Mouse (Mus musculus) CH12.LX (cell line): ENCODE measurements around the gene Tmem150c. TPM values are rescaled to one million over a fixed set of nuclear protein-coding genes. Genes with fewer than 3 reads are reported as not detected.

Experiments used
- DNase-seq: peaks from one replicate; pipeline ENCODE4 v3.0.0-alpha.2; 2013; ENCODE audit errors: extremely low read depth
- H3K27ac ChIP-seq: 2 replicates; pipeline ENCODE4 v1.5.1; 2012; ENCODE audit warnings: low read depth, mild to moderate bottlenecking, control low read depth, moderate library complexity; ENCODE audit not compliant: insufficient read depth
- H3K27me3 ChIP-seq: replicated peaks from 2 replicates; pipeline ENCODE3; 2012; ENCODE audit warnings: inconsistent platforms
- H3K36me3 ChIP-seq, 2 experiments: replicated peaks in 1 of 2; 2 replicates each; pipeline versions ENCODE3 to v1.6.1; 2012; ENCODE audit warnings: inconsistent platforms in 1 of 2, low read length in 1 of 2, mild to moderate bottlenecking in 1 of 2, mixed read lengths in 1 of 2, moderate library complexity in 1 of 2; ENCODE audit not compliant: control insufficient read depth in 1 of 2, insufficient read depth in 1 of 2
- H3K4me1 ChIP-seq, 2 experiments: 2 replicates each; pipeline ENCODE4 v1.6.1; 2012; ENCODE audit warnings: inconsistent platforms in 1 of 2, moderate library complexity in 1 of 2; ENCODE audit not compliant: insufficient read depth in 2 of 2, control insufficient read depth in 1 of 2
- H3K4me2 ChIP-seq: 2 replicates; pipeline ENCODE4 v1.6.1; 2012; ENCODE audit warnings: low read depth, mild to moderate bottlenecking, control low read depth; ENCODE audit not compliant: poor library complexity, insufficient read depth, severe bottlenecking
- H3K4me3 ChIP-seq, 3 experiments: fragments of 150-350 bp in 1 of 3; sonication (generic) in 1 of 3; replicated peaks in 1 of 3; 2 replicates each; pipeline versions ENCODE3 to v1.5.1; 2011 to 2012; ENCODE audit warnings: low read depth in 2 of 3, low read length in 2 of 3, mild to moderate bottlenecking in 2 of 3, moderate library complexity in 2 of 3, control low read depth in 1 of 3, improper control_type of control experiment in 1 of 3, inconsistent platforms in 1 of 3, mixed read lengths in 1 of 3; ENCODE audit not compliant: poor library complexity in 1 of 3
- H3K79me2 ChIP-seq: replicated peaks from 2 replicates; pipeline ENCODE4 v1.6.1; 2012; ENCODE audit warnings: mild to moderate bottlenecking, moderate library complexity; ENCODE audit not compliant: control insufficient read depth, poor library complexity, insufficient read depth, severe bottlenecking; ENCODE audit errors: extremely low read depth
- H3K9ac ChIP-seq: 2 replicates; pipeline ENCODE4 v1.6.1; 2012; ENCODE audit warnings: low read depth, mild to moderate bottlenecking, control low read depth, moderate library complexity; ENCODE audit not compliant: insufficient read depth
- H3K9me3 ChIP-seq: replicated peaks from 2 replicates; pipeline ENCODE3; 2012; ENCODE audit warnings: low read length, inconsistent platforms, mixed read lengths
- BHLHE40 ChIP-seq: IDR thresholded peaks from 2 replicates; pipeline ENCODE4 v1.6.1; 2011; ENCODE audit warnings: mild to moderate bottlenecking, low read depth, low read length, improper control_type of control experiment
- CTCF ChIP-seq, 2 experiments: IDR thresholded peaks in 1 of 2; conservative IDR thresholded peaks in 1 of 2; 2 replicates each; pipeline ENCODE4 v1.5.1; 2011 to 2012; ENCODE audit warnings: low read depth in 2 of 2, low read length in 2 of 2, improper control_type of control experiment in 1 of 2, inconsistent platforms in 1 of 2, mild to moderate bottlenecking in 1 of 2, moderate library complexity in 1 of 2
- E2F4 ChIP-seq: IDR thresholded peaks from 2 replicates; pipeline ENCODE4 v1.6.1; 2011; ENCODE audit warnings: low read depth, low read length, improper control_type of control experiment; ENCODE audit not compliant: insufficient replicate concordance
- EP300 ChIP-seq: IDR thresholded peaks from 2 replicates; pipeline ENCODE4 v1.6.1; 2011; ENCODE audit warnings: low read length, improper control_type of control experiment
- ETS1 ChIP-seq: conservative IDR thresholded peaks from 2 replicates; pipeline ENCODE4 v1.6.1; 2012; ENCODE audit warnings: low read depth, mild to moderate bottlenecking, inconsistent platforms, low read length, improper control_type of control experiment, moderate library complexity
- HCFC1 ChIP-seq: IDR thresholded peaks from 2 replicates; pipeline ENCODE4 v1.6.1; 2012; ENCODE audit warnings: low read depth, mild to moderate bottlenecking, inconsistent platforms, low read length, improper control_type of control experiment
- IRF4 ChIP-seq: IDR thresholded peaks from 2 replicates; pipeline ENCODE4 v1.6.1; 2014; ENCODE audit warnings: low read depth, mild to moderate bottlenecking, inconsistent platforms, low read length, improper control_type of control experiment
- JUN ChIP-seq: IDR thresholded peaks from 2 replicates; pipeline ENCODE4 v1.6.1; 2011; ENCODE audit warnings: low read depth, mild to moderate bottlenecking, low read length, improper control_type of control experiment, moderate library complexity; ENCODE audit not compliant: insufficient read depth
- JUND ChIP-seq: conservative IDR thresholded peaks from 2 replicates; pipeline ENCODE4 v1.6.1; 2011; ENCODE audit warnings: low read depth, low read length, improper control_type of control experiment
- KAT2A ChIP-seq: IDR thresholded peaks from 2 replicates; pipeline ENCODE4 v1.6.1; 2012; ENCODE audit warnings: low read length, improper control_type of control experiment, inconsistent platforms; ENCODE audit not compliant: insufficient replicate concordance
- MAFK ChIP-seq: IDR thresholded peaks from 2 replicates; pipeline ENCODE4 v1.6.1; 2011; ENCODE audit warnings: low read length, improper control_type of control experiment; ENCODE audit not compliant: insufficient replicate concordance
- MXI1 ChIP-seq: IDR thresholded peaks from 2 replicates; pipeline ENCODE4 v1.6.1; 2011; ENCODE audit warnings: mild to moderate bottlenecking, low read depth, low read length, improper control_type of control experiment
- MYC ChIP-seq: IDR thresholded peaks from 2 replicates; pipeline ENCODE4 v1.6.1; 2011; ENCODE audit warnings: low read depth, mild to moderate bottlenecking, improper control_type of control experiment, low read length
- NRF1 ChIP-seq: IDR thresholded peaks from 2 replicates; pipeline ENCODE4 v1.6.1; 2014; ENCODE audit warnings: low read depth, mild to moderate bottlenecking, inconsistent platforms, low read length, improper control_type of control experiment, moderate library complexity
- PAX5 ChIP-seq: IDR thresholded peaks from 2 replicates; pipeline ENCODE4 v1.6.1; 2012; ENCODE audit warnings: low read length, inconsistent platforms, mixed read lengths
- POLR2A ChIP-seq: IDR thresholded peaks from 2 replicates; pipeline ENCODE4 v1.6.1; 2011; ENCODE audit warnings: low read depth, mild to moderate bottlenecking, improper control_type of control experiment, low read length
- RAD21 ChIP-seq: IDR thresholded peaks from 2 replicates; pipeline ENCODE4 v1.6.1; 2011; ENCODE audit warnings: low read depth, mild to moderate bottlenecking, low read length, improper control_type of control experiment, moderate library complexity
- RCOR1 ChIP-seq: conservative IDR thresholded peaks from 2 replicates; pipeline ENCODE4 v1.6.1; 2012; ENCODE audit warnings: low read depth, mild to moderate bottlenecking, inconsistent platforms, low read length, improper control_type of control experiment
- SIN3A ChIP-seq: IDR thresholded peaks from 2 replicates; pipeline ENCODE4 v1.6.1; 2012; ENCODE audit warnings: low read length, improper control_type of control experiment, inconsistent platforms
- TBP ChIP-seq: conservative IDR thresholded peaks from 2 replicates; pipeline ENCODE4 v1.6.1; 2011; ENCODE audit warnings: low read depth, low read length, improper control_type of control experiment
- TCF12 ChIP-seq: IDR thresholded peaks from 2 replicates; pipeline ENCODE4 v1.6.1; 2014; ENCODE audit warnings: low read depth, mild to moderate bottlenecking, inconsistent platforms, low read length, improper control_type of control experiment
- UBTF ChIP-seq: IDR thresholded peaks from 2 replicates; pipeline ENCODE4 v1.6.1; 2012; ENCODE audit warnings: low read depth, mild to moderate bottlenecking, inconsistent platforms, low read length, improper control_type of control experiment, moderate library complexity
- USF1 ChIP-seq: IDR thresholded peaks from 2 replicates; pipeline ENCODE4 v1.6.1; 2014; ENCODE audit warnings: low read depth, mild to moderate bottlenecking, inconsistent platforms, low read length, improper control_type of control experiment
- USF2 ChIP-seq: conservative IDR thresholded peaks from 2 replicates; pipeline ENCODE4 v1.6.1; 2011; ENCODE audit warnings: low read depth, low read length, improper control_type of control experiment
- ZC3H11A ChIP-seq: IDR thresholded peaks from 2 replicates; pipeline ENCODE4 v1.6.1; 2012; ENCODE audit warnings: low read depth, mild to moderate bottlenecking, inconsistent platforms, low read length, improper control_type of control experiment
- ZNF384 ChIP-seq: IDR thresholded peaks from 2 replicates; pipeline ENCODE4 v1.6.1; 2012; ENCODE audit warnings: low read depth, low read length, improper control_type of control experiment, inconsistent platforms
- dilution Hi-C: fragments of 300-500 bp; cut with MboI; formaldehyde crosslinking; loops from 2 replicates; pipeline ENCODE4 v1.14.3; 2020; ENCODE audit warnings: low sequenced_read_pairs; ENCODE audit not compliant: extremely low pct_unique_long_range_greater_than_20kb, extremely low pct_ligation_motif_present
- in situ Hi-C: fragments of 300-500 bp; cut with MboI; formaldehyde crosslinking; loops from 3 replicates; pipeline ENCODE4 v1.14.3; 2019; ENCODE audit warnings: low sequenced_read_pairs, low pct_ligation_motif_present, low pct_unique_long_range_greater_than_20kb, mixed read lengths
- polyA plus RNA-seq: library from polyadenylated mRNA; unstranded; fragments of >175 nt; gene quantifications from 2 replicates; pipeline ENCODE4 v1.2.1, GENCODE M21; 2012; ENCODE audit warnings: low read depth; ENCODE audit not compliant: insufficient read length
- total RNA-seq, 2 experiments: library from RNA; depleted of rRNA; stranded (reverse); fragments of 300-350 nt in 1 of 2; fragments of >200 nt in 1 of 2; gene quantifications; 2 replicates each; pipeline ENCODE4 v1.2.3; 2012 to 2014

Tmem150c gene
- total and polyA plus RNA-seq, 3 experiments: not detected

GRCm38 (mm10) chr5:100109543-100110282, 49.9 kb downstream of the Tmem150c start:
- in situ Hi-C loops (no loop called here), dilution Hi-C loops (no loop called here)
- no peaks in the 10 kb centered on the region for H3K79me2 ChIP-seq
- no peak for TF ChIP-seq MXI1
- no peak for TF ChIP-seq E2F4
- no peak for TF ChIP-seq USF2
- TF ChIP-seq TCF12: no peak
- TF ChIP-seq PAX5: no peak
- TF ChIP-seq ZNF384: no peak
- no peak for TF ChIP-seq IRF4
- TF ChIP-seq TBP: no peak
- no peak for TF ChIP-seq JUND
- TF ChIP-seq KAT2A: no peak
- no peak for TF ChIP-seq NRF1
- TF ChIP-seq USF1: no peak
- no peak for TF ChIP-seq POLR2A
- no peak for TF ChIP-seq RCOR1
- no peak for TF ChIP-seq JUN
- TF ChIP-seq EP300: no peak
- TF ChIP-seq RAD21: no peak
- no peak overlapping the region for H3K4me3 ChIP-seq
- no peak for DNase-seq
- no peaks in the 10 kb centered on the region for H3K36me3 ChIP-seq
- no peak overlapping the region for H3K4me2 ChIP-seq
- H3K9ac ChIP-seq: no peak overlapping the region
- H3K4me1 ChIP-seq: peaks cover 4 to 5% of the 10 kb centered on the region in 2 experiments
- no peaks in the 10 kb centered on the region for H3K27me3 ChIP-seq
- no peaks in the 10 kb centered on the region for H3K9me3 ChIP-seq
- no peak overlapping the region for H3K27ac ChIP-seq

GRCm38 (mm10) chr5:100108866-100109265, 50.7 kb downstream of the Tmem150c start:
- Histone ChIP-seq H3K27ac (no peak overlapping the region), H3K79me2 (no peaks in the 10 kb centered on the region), H3K4me1 (peaks cover 4 to 5% of the 10 kb centered on the region in 2 experiments), H3K4me3 (no peak overlapping the region), H3K36me3 (no peaks in the 10 kb centered on the region), H3K9ac (no peak overlapping the region), H3K4me2 (no peak overlapping the region), H3K27me3 (no peaks in the 10 kb centered on the region), H3K9me3 (no peaks in the 10 kb centered on the region)
- dilution Hi-C loops: no loop called here
- DNase-seq: no peak
- TF ChIP-seq MYC (no peak), CTCF (conservative IDR thresholded peaks at IDR 0.05 in 1 of 2, IDR thresholded peaks at IDR 0.05 in 1 of 2; ENCODE audit: low read depth in 2 of 2, low read length in 2 of 2) (no peak), TCF12 (no peak), BHLHE40 (no peak), USF1 (no peak), ETS1 (no peak), ZC3H11A (no peak), RCOR1 (no peak), JUN (no peak), POLR2A (no peak), SIN3A (no peak), PAX5 (no peak), MAFK (no peak), RAD21 (no peak), JUND (no peak), HCFC1 (no peak), UBTF (no peak)
- in situ Hi-C loops: no loop called here
